Mouse (Mus musculus) heart, postnatal 25 days (tissue): Measurements from ENCODE around the gene Fads2. TPM values are rescaled to one million over a fixed set of nuclear protein-coding genes. Genes with fewer than 3 reads are reported as not detected.
A peak's percentile ranks its signal among the peaks of the same experiment; 100 is the strongest.

ENCODE experiments used
- DNase-seq: peaks from one replicate; pipeline ENCODE4 v3.0.0; 2022; ENCODE audit warnings: low spot score
- intact Hi-C: fragments of 180-260 bp; cut with DNase I; formaldehyde crosslinking; loops from one replicate; pipeline ENCODE4 v1.15.1; 2025
- total RNA-seq, 2 experiments: library from RNA; stranded (reverse); gene quantifications; 2 replicates each; pipeline ENCODE4 v1.2.3; 2021

The Fads2 gene
- total RNA-seq, 2 experiments from 2014 or later = 5.2 to 5.4 TPM

- intact Hi-C loops = no loop called here
- no peak for DNase-seq
Observed at GRCm38 (mm10) chr19:10046346-10046745, 55.2 kb downstream of the Fads2 start.

GRCm38 (mm10) chr19:10045707-10046106 is 55.8 kb downstream of the Fads2 start:
- intact Hi-C loops = no loop called here
- no peak for DNase-seq

- intact Hi-C loops = no loop called here
- peak; percentile 56 for DNase-seq
Observed at GRCm38 (mm10) chr19:10043643-10044042, 57.9 kb downstream of the Fads2 start.

- no peak for DNase-seq
- intact Hi-C loops = no loop called here
Observed at GRCm38 (mm10) chr19:10042816-10043215, 58.7 kb downstream of the Fads2 start.

GRCm38 (mm10) chr19:10042232-10042631 is 59.3 kb downstream of the Fads2 start:
- no peak for DNase-seq
- intact Hi-C loops = no loop called here

- intact Hi-C loops = no loop called here
- DNase-seq = peak; percentile 83
Observed at GRCm38 (mm10) chr19:10041388-10042148, 60.0 kb downstream of the Fads2 start, which contains the start of gene Fads3. Gene Fads3 (plus strand): TSS chr19:10041569.

- intact Hi-C loops = no loop called here
- no peak for DNase-seq
Observed at GRCm38 (mm10) chr19:10040866-10041387, 60.6 kb downstream of the Fads2 start.

GRCm38 (mm10) chr19:10039615-10040014 is 61.9 kb downstream of the Fads2 start:
- DNase-seq = no peak
- intact Hi-C loops = loop anchor here (5.0 to 10.0 kb wide), 2 partner anchors 63 to 155 kb away; partner anchors contain the start of gene Fads2

- no peak for DNase-seq
- intact Hi-C loops = loop anchor here (5.0 to 10.0 kb wide), 2 partner anchors 63 to 156 kb away; partner anchors contain the start of gene Fads2
Observed at GRCm38 (mm10) chr19:10038910-10039309, 62.6 kb downstream of the Fads2 start.

- intact Hi-C loops = loop anchor here (5.0 to 10.0 kb wide), 2 partner anchors 64 to 156 kb away; partner anchors contain the start of gene Fads2
- DNase-seq = no peak
Observed at GRCm38 (mm10) chr19:10038364-10038763, 63.2 kb downstream of the Fads2 start.

GRCm38 (mm10) chr19:10037534-10037933 is 64.0 kb downstream of the Fads2 start:
- DNase-seq = no peak
- intact Hi-C loops = loop anchor here (5.0 to 10.0 kb wide), 2 partner anchors 65 to 157 kb away; partner anchors contain the start of gene Fads2

- DNase-seq = no peak
- intact Hi-C loops = loop anchor here (1.0 to 10.0 kb wide), 4 partner anchors 35 to 160 kb away; partner anchors contain the start of gene Fads2
Observed at GRCm38 (mm10) chr19:10034785-10035447, 66.6 kb downstream of the Fads2 start.

- no peak for DNase-seq
Observed at GRCm38 (mm10) chr19:10034356-10034755, 67.2 kb downstream of the Fads2 start.

GRCm38 (mm10) chr19:10033211-10033973 is 68.2 kb downstream of the Fads2 start:
- intact Hi-C loops = loop anchor here (5.0 to 10.0 kb wide), 2 partner anchors 116 to 161 kb away; no protein-coding TSS in a partner anchor
- DNase-seq = no peak

More at GRCm38 (mm10) chr19:10034356-10034755, 67.2 kb downstream of the Fads2 start:
- intact Hi-C loops = loop anchor here (1.0 to 10.0 kb wide), 3 partner anchors 34 to 160 kb away; no protein-coding TSS in a partner anchor

GRCm38 (mm10) chr19:10029746-10030145 is 71.8 kb downstream of the Fads2 start:
- no peak for DNase-seq
- intact Hi-C loops = loop anchor here (5.0 to 10.0 kb wide), 2 partner anchors 112 to 165 kb away; no protein-coding TSS in a partner anchor

- intact Hi-C loops = no loop called here
- DNase-seq = no peak
Observed at GRCm38 (mm10) chr19:10025169-10025875, 76.2 kb downstream of the Fads2 start.

- intact Hi-C loops = loop anchor here (2.0 kb wide), 1 partner anchor 23 kb away; the partner anchor contains the start of genes Best1 and Rab3il1
- DNase-seq = no peak
Observed at GRCm38 (mm10) chr19:10023304-10023758, 78.2 kb downstream of the Fads2 start.

- intact Hi-C loops = loop anchor here (2.0 kb wide), 1 partner anchor 22 kb away; the partner anchor contains the start of genes Best1 and Rab3il1
- DNase-seq = no peak
Observed at GRCm38 (mm10) chr19:10022414-10023303, 78.9 kb downstream of the Fads2 start.
